Mouse (Mus musculus) hindbrain, postnatal 0 days (tissue): Measurements from ENCODE around the gene Zan. TPM values are rescaled to one million over a fixed set of nuclear protein-coding genes. Genes with fewer than 3 reads are reported as not detected.

Source experiments
- ATAC-seq: fragments of 200-750 bp; cut with Nextera tagmentation; 2 replicates; pipeline ENCODE4 v1.8.0; 2017; ENCODE audit warnings: mild to moderate bottlenecking, moderate TSS enrichment, moderate library complexity
- DNase-seq: peaks from one replicate; pipeline ENCODE4 v3.0.0-alpha.2; 2015; ENCODE audit warnings: low spot score
- H3K27ac ChIP-seq: fragments of 300-500 bp; sonication (generic); 2 replicates; pipeline ENCODE4 v1.5.1; 2014; ENCODE audit warnings: mild to moderate bottlenecking
- H3K27me3 ChIP-seq: fragments of 300-500 bp; sonication (generic); 2 replicates; pipeline ENCODE4 v1.6.1; 2014; ENCODE audit warnings: low read length, mixed read lengths; ENCODE audit not compliant: insufficient read depth
- H3K36me3 ChIP-seq: fragments of 300-500 bp; sonication (generic); 2 replicates; pipeline ENCODE4 v1.6.1; 2014; ENCODE audit warnings: low read length, mixed read lengths; ENCODE audit not compliant: insufficient read depth
- H3K4me1 ChIP-seq: fragments of 300-500 bp; sonication (generic); 2 replicates; pipeline ENCODE4 v1.6.1; 2014; ENCODE audit warnings: antibody characterized with exemption, low read length, mixed read lengths; ENCODE audit not compliant: insufficient read depth
- H3K4me2 ChIP-seq: fragments of 300-500 bp; sonication (generic); 2 replicates; pipeline ENCODE4 v1.6.1; 2014; ENCODE audit warnings: low read depth, mild to moderate bottlenecking, low read length, moderate library complexity, mixed read lengths
- H3K4me3 ChIP-seq: fragments of 300-500 bp; sonication (generic); 2 replicates; pipeline ENCODE4 v1.5.1; 2014; ENCODE audit warnings: low read length
- H3K9ac ChIP-seq: fragments of 300-500 bp; sonication (generic); replicated peaks from 2 replicates; pipeline ENCODE4 v1.6.1; 2014; ENCODE audit warnings: mild to moderate bottlenecking, low read length, moderate library complexity, mixed read lengths
- H3K9me3 ChIP-seq: fragments of 300-500 bp; sonication (generic); 2 replicates; pipeline ENCODE4 v1.6.1; 2016; ENCODE audit warnings: low read length, mixed read lengths
- CTCF ChIP-seq: IDR thresholded peaks from 2 replicates; pipeline ENCODE4 v1.5.1; 2016; ENCODE audit warnings: antibody characterized with exemption, control low read depth, low read depth
- WGBS: fragments of 180-500 bp; shearing (Covaris S2); extraction: QIAGEN DNeasy Blood & Tissue Kit; methylation state at CpG from one replicate; pipeline ENCODE4 v1.1.7; 2014; 5-methylcytosine and 5-hydroxymethylcytosine counted together
- polyA plus RNA-seq: library from polyadenylated mRNA; unstranded; fragments of >200 nt; fragmentation: Nextera tagmentation; extraction: Ambion mirVana; gene quantifications from 2 replicates; pipeline ENCODE4 v1.2.1, GENCODE M21; 2015
- total RNA-seq: library from RNA; depleted of rRNA; stranded (reverse); fragments of >200 nt; gene quantifications from 2 replicates; pipeline ENCODE4 v1.2.3, GENCODE M21; 2014

Zan gene
- total and polyA plus RNA-seq, 2 experiments from 2014 or later = 0.15 to 1.6 TPM

DNA sequence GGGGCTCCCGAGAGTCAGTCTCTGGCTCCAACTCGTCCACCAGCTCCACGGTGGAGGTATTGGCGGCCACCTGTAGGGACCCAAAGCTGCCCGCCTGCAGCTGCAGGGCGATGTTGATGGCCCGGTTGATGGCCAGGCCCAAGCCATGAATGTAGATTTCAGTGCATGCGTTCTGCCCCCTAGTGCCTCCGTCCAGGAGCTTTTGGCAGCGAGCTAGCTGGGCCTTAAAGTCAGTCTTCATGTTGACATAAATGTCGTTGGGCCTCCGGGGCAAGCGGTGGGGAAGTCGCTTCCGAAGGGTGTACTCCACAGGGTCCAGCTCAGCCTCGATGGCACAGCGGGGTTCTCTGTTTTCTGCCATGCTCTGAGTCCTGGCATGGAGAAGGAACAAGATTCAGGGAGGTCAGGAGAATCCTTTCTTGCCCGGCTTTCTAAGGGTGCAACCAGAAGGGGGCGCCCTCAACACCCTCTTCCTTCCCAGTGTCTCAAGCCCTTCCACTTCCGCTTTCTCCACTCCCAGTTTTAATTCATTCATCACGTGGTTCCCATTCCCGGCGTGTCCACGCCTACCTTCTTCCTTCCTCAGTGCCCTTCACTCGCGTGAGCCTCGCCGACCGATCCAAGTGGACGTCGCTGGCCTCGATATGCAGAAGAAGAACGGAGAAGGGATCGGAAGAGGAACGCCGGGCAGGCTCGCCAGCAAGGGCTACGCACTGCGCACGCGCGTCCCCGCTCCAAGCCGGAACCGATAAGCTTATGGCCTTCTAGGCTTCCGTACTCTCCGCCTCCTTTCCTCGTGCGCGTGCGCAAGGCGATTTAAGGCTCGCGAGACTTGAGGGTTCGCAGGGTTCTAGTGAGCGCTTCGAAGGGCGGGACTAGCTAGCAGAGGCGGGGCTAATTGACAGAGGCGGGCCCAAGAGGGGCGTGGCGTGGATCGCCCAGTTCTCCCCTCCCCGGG lies 25.1 kb upstream of the Zan start, which contains the start of gene Pop7:
Gene Pop7, minus strand, starts transcription at position 810 of the 958 bp plus-strand sequence.
- no peaks in the 10 kb centered on the region for H3K9me3 ChIP-seq
- peak within 1 kb of the TSS; percentile 97 for H3K27ac ChIP-seq
- peak within 1 kb of the TSS; percentile 79 for H3K4me2 ChIP-seq
- peak; percentile 100 for DNase-seq
- peak; percentile 97 for ATAC-seq
- H3K36me3 ChIP-seq = no peaks in the 10 kb centered on the region; the same call in 1 of the 2 replicates
- no peaks in the 10 kb centered on the region for H3K27me3 ChIP-seq
- TF ChIP-seq CTCF = peak; percentile 88
- H3K4me1 ChIP-seq = peaks cover 14% of the 10 kb centered on the region
- H3K4me3 ChIP-seq = peak within 1 kb of the TSS; percentile 55
- 1% methylated on average over 61 of the region's 64 CpGs for WGBS
- H3K9ac ChIP-seq = peak within 1 kb of the TSS; percentile 75

DNA sequence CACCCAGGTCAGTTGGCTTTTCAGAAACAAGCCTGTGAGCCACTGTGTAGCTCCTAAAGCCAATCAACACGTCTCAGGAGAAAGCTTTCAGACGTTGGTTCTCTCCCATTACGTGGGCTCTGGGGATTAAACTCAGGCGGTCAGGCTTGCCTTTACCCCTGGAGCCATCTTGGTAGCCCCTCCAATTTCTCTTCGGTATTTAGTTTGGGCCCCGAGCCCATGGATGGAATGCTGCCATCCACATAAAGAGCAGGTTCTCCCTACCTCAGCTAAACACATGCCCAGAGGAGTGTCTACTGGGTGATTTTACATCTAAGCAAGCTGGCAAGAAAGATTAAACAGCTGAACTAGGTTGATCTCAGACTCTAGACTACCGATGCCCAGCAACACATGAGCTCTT lies 23.3 kb upstream of the Zan start:
- TF ChIP-seq CTCF = no peak
- 88% methylated on average over 7 of the region's 7 CpGs for WGBS
- no peak for ATAC-seq
- H3K27me3 ChIP-seq = no peaks in the 10 kb centered on the region
- H3K4me3 ChIP-seq = no peak overlapping the region
- no peak overlapping the region for H3K4me2 ChIP-seq
- H3K27ac ChIP-seq = no peak overlapping the region
- H3K9ac ChIP-seq = no peak overlapping the region
- no peaks in the 10 kb centered on the region; the same call in 1 of the 2 replicates for H3K36me3 ChIP-seq
- no peak for DNase-seq
- peaks cover 14% of the 10 kb centered on the region for H3K4me1 ChIP-seq
- no peaks in the 10 kb centered on the region for H3K9me3 ChIP-seq

DNA sequence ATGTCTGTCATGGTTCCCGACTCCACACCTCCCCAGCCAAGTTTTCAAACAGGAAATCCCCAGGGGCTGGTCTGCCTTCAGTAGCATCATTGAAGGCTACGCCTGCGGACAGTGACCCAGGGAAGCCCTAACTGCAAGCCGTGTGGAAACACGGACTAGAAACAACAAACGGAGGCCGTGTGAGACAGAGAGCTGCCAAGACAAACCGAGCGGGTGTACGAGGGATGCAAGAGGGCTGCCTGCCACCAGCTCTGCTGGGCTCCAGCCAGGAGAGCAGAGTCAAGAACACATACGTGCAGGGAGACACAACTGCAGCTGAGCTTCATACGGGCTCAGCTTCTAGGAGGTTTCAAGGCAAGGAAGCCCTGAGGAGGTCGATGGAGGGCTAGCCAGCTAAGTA lies 17.0 kb upstream of the Zan start:
- Histone ChIP-seq H3K9ac (no peak overlapping the region), H3K36me3 (no peaks in the 10 kb centered on the region), H3K4me2 (no peak overlapping the region), H3K27ac (no peak overlapping the region), H3K9me3 (no peaks in the 10 kb centered on the region), H3K4me3 (no peak overlapping the region), H3K4me1 (no peaks in the 10 kb centered on the region), H3K27me3 (no peaks in the 10 kb centered on the region)
- DNase-seq (peak; percentile 27), ATAC-seq (0 out of 2 replicates have a peak, but pooled peaks have one; percentile 32)
- 64% methylated on average over 13 of the region's 13 CpGs for WGBS
- no peak for TF ChIP-seq CTCF

DNA sequence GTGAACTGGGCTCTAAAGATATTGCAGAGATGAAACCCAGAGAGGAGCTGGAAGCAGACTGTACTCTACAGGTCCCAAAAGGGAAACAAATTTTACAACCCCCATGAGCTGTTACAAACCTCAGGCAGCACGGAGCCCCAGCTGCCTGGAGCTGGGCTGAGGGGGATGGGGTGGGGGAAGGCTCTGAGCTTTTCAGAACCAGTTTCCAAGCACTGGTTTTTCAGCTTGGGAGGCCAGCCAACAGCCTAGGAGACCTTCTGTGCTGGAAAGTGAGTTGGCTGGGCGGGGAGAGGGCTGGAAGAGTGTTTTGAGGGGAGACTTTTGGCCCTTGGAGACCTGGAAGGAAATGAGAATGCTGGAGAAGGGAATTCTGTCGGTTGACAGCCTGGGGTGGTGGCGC lies 14.7 kb upstream of the Zan start:
- no peaks in the 10 kb centered on the region for H3K4me1 ChIP-seq
- no peak overlapping the region for H3K4me3 ChIP-seq
- DNase-seq = peak; percentile 32
- H3K27me3 ChIP-seq = no peaks in the 10 kb centered on the region; the same call in 1 of the 2 replicates
- no peaks in the 10 kb centered on the region for H3K9me3 ChIP-seq
- no peak for ATAC-seq
- H3K36me3 ChIP-seq = no peaks in the 10 kb centered on the region
- H3K27ac ChIP-seq = no peak overlapping the region
- WGBS = 42% methylated on average over 4 of the region's 4 CpGs
- H3K9ac ChIP-seq = no peak overlapping the region
- no peak overlapping the region for H3K4me2 ChIP-seq
- TF ChIP-seq CTCF = no peak

DNA sequence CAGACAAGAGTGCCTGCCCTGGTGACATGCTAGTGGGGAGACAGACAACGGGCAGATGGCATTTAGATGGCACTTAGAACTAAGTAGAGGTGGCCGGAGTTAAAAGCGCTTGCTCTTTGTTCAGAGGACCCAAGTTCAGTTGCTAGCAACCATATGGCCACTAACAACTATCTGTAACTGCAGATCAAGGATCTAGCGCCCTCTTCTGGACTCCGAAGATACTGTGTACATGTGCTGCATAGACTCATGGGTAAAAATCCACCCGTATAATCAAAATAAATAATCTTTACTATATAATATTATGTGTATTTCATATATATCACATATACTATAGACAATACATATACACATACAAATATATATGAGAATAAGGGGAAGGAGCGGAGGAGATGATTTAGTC lies 10.8 kb upstream of the Zan start:
- no peak for DNase-seq
- Histone ChIP-seq H3K4me2 (no peak overlapping the region), H3K9ac (no peak overlapping the region), H3K9me3 (no peaks in the 10 kb centered on the region), H3K36me3 (no peaks in the 10 kb centered on the region), H3K27ac (no peak overlapping the region), H3K4me3 (no peak overlapping the region), H3K4me1 (no peaks in the 10 kb centered on the region; the same call in 1 of the 2 replicates), H3K27me3 (peaks cover 7% of the 10 kb centered on the region; the same call in 1 of the 2 replicates)
- no peak for ATAC-seq
- TF ChIP-seq CTCF = 0 out of 2 replicates have a peak, but pooled peaks have one; percentile 12
- WGBS = 92% methylated on average over 7 of the region's 7 CpGs

DNA sequence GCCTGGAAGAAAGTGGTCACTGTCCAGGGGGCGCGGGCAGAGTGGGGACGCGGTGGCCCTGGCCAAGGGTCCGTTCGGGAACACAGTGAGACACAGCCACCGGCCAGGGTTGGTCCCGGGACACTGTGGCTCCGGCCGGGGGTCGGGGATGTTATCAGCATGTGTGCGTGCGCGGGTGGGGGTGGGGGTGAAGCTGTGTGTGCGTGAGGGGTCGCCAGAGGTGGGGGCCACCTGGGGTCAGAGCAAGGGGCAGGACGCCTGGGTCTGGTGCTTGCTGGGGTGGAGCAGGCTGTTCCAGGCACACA lies 8.9 kb upstream of the Zan start:
- Histone ChIP-seq H3K4me3 (peak overlapping the region; percentile 9), H3K4me2 (peak overlapping the region; percentile 32), H3K27ac (no peak overlapping the region), H3K27me3 (peaks cover 7% of the 10 kb centered on the region; the same call in 1 of the 2 replicates), H3K9ac (0 out of 2 replicates have a peak overlapping the region, but pooled peaks have one; percentile 21), H3K9me3 (no peaks in the 10 kb centered on the region), H3K4me1 (no peaks in the 10 kb centered on the region; the same call in 1 of the 2 replicates), H3K36me3 (no peaks in the 10 kb centered on the region)
- DNase-seq = no peak
- 2% methylated on average over 17 of the region's 17 CpGs for WGBS
- ATAC-seq = no peak
- no peak for TF ChIP-seq CTCF
